Mouse (Mus musculus) T-helper 17 cell (primary cell): Measurements from ENCODE around the gene Zfp654.

Experiments used
- in situ Hi-C, 2 experiments: fragments of 300-600 bp; cut with MboI, MseI; formaldehyde crosslinking; loops; 1 replicate in 1 of 2; 2 replicates in 1 of 2; pipeline ENCODE4 v1.15.1; 2025; ENCODE audit warnings: high pct_unique_total_duplicates in 2 of 2

Gene Zfp654

DNA sequence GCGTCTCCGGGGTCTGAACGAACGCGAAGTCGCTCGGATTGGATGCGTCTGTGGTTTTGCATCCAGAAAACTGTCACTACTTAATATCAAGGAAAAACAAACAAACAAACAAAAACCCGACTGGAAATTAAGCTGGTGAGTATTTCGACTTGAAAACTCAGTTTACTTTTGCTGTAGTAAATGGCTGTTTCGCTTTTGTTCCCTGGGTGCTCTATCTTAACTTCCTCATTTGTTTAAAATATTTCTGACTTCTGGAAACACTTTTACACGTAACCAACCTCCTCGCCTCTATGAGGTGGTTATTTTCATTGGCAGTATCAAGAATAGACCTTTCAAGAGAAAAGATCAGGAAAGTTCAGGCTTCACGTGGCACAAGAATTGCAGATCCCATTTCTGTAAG is 1.4 kb upstream of the Zfp654 start:
- in situ Hi-C loops, result no loop called here

DNA sequence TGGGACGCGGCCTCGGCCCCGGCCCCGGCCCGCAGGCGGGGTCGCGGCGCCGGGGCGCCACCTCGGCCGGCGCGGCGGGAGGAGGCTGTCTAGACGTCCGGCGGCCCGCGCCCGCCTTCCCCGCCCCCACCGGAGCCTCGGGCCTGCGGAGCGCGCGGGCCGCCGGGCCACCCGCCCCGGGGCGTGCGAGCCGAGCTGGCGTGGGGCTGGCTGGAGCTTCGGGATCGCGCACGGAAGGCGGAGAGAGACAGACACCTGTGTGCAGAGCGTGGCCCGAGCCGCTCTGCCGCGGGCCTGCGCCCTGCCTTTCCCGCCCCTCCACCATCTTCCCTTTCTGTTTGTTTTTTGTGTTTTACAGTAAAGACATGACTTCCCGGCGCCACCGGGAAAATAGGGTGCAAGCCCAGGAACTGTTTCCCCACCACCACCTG is 1.0 kb upstream of the Zfp654 start:
- in situ Hi-C loops, result no loop called here

DNA sequence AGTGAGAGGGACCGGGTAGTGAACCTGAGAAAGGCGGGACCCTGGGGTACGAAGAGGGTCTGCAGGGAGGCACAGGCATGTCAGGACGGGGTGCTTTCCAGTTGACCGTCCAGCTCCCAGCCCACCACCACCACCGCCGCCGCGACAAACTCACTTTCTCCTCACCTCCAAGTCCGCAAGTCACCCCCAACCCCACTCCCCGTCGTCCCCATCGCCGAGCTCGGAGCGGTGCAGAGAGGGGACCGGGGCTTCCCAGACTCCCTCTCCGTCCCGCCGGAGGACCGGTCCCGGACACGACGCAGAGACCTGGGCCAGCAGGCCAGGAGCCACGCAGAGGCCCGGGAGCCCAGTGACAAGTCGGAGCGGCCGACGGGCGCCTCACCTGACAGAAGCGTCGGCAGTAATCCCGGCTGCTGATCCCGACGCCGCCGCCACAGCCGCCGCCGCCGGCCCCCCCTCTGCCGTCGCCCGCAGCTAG is 328 bp downstream of the Zfp654 start:
- in situ Hi-C loops, result no loop called here

DNA sequence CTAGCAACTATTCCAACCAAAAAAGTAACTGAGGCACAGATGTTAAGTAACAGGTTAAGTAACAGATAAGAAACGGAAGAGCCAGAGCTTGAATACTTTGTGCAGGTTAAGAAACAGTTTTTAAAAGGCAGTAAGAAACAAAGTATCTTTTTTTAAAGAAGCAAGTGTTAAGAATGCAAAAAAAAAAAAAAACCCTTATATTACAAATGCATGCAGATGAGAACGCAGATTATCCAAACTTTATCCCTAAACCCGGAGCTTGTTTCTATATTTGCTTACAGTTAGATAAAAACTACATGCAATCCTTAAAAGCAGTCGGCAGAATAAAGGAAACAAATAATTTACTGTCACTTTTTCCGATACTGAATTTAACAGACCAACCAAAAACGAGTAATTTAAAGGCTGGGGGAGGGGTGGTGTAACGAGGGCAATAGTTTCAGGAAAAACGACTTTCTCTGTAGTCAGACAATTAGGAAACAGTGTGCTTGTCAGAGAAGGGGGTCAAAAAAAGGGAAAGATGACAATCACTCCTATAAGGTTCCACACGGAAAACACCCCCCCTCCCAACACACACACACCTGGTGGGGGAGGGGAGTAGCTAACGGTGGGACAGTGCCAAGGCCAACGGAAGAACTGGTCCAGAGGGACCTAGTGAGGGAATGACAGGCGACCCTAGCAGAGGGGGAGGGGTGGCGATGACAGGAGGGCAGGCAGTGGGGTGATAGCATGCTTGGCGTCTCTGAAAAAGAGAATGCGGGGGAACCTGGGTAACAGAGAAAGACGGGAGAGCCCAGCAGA is 966 bp downstream of the Zfp654 start:
- in situ Hi-C loops, result no loop called here

DNA sequence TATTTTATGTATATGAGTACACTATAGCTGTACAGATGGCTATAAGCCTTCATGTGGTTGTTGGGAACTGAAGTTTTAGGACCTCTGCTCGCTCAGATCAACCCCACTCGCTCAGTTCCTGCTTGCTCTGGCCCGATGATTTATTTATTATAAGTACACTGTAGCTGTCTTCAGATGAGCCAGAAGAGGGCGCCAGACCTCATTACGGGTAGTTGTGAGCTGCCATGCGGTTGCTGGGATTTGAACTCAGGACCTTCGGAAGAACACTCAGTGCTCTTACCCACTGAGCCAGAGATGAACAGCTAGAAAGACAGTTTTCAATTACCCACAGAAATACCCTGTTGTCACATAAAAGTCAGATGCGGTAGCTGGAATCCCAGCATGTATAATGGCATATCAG is 5.5 kb downstream of the Zfp654 start:
- in situ Hi-C loops, result no loop called here

DNA sequence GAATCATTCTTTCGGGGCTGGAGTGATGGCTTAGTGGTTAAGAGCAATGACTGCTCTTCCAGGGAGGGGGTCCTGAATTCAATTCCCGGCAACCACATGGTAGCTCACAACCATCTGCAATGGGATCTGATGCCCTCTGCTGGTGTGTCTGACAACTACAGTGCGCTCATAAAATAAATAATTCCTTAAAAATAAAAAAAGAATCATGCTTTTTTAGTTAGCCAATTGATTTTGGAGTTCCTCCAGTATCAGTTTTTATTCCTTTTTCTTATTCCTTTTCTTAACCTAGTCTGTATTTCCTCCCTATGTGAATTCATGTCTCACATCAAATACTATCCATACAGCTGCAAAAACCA is 9.1 kb downstream of the Zfp654 start:
- in situ Hi-C loops, result no loop called here

DNA sequence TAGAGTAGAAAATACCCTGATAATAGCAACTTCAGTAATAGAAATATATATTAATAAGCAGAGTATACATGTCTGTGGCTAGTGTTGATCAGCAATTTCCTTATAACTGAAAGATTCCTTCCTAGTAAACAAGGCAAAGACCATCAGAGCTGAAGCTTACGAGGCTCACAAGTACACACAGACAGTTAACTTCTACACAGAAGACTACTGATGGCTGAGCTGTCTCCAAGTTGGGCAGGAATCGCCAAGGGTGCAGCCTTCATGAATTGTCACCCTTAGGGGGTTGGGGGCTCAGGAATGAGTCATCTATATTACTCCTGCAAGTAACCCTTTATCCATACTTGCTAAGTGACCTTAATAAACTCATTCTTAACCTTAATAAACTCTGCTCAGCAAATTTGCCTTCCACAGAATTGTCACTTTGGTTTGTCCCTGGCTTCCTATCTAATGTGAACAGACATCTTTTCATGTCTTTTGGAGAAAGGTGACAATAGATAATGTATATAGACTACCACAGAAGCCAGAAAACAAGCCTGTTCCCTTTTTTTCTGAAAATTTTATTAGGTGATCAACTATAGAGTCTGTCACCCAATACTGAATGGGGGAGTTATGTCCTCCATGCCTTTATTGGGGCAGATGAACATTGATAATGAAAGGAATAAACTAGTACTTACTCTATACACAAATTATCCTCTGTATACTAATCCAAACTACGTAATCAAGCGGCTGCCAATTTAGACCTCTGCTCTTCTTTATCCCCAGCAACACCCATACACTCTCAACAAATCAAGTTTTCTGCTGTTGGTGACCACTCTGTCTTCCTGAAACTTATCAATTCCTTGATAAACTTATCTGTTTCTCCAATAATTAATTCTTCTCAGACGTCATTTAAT is 9.7 kb downstream of the Zfp654 start:
- in situ Hi-C loops, result no loop called here

DNA sequence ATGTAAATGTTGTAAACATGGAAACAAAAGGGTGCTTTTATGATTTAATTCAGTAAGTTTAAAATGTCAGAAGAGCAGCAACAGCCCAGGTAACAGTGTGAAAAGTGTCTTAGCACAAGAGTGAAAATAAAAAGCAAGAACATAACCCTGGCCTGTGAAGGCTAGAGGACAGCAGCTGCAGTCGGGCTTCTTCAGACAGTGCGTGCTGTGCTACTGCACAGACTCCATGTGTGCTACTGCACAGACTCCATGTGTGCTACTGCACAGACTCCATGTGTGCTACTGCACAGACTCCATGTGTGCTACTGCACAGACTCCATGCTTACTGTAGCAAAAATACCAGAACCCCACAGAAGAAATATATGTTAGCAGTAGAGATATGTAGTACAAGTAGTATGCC is 14.7 kb downstream of the Zfp654 start:
- in situ Hi-C loops, result no loop called here

DNA sequence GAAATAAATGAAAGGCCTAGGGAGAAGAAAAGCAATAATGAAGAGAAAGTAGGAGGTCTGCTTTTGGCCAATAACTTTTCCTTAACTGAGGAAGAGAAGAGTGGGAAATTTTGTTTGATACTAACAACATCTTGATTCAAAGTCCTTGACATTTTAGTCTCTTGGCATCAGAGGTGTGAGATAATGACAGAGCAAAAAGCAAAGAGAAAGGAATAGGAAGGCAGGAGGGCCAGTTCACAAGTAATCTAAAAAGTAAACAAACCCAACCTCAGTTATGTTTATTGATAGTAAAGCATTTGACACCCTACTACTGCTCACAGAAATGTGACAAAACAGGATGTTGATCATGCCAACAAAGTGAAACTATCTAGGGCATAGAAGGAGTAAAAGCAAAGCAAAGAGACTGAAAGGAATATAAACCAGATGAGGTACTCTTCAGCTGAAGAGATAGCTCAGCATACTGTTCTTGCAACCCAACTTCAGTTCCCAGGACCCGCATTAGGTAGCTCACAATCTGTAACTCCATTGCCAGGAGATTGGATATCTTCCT is 15.4 kb downstream of the Zfp654 start:
- in situ Hi-C loops, result no loop called here

DNA sequence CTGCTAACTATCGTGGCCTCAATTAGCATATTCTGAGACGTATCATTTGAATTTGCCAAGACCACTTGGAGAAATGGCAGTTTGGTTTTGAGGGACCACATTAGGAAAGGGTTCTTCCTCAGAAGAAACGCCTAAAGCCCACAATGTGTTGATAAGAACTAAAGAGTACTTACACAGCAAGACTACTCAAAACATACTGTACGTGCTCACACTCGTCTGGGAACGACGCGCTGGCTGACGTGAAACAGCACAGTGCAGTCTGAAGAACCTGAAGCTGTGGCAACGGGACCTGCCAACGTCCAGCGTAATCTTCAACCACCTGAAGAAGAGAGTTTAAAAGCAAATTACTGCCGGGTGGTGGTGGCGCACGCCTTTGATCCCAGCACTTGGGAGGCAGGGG is 21.2 kb downstream of the Zfp654 start:
- in situ Hi-C loops, result no loop called here

DNA sequence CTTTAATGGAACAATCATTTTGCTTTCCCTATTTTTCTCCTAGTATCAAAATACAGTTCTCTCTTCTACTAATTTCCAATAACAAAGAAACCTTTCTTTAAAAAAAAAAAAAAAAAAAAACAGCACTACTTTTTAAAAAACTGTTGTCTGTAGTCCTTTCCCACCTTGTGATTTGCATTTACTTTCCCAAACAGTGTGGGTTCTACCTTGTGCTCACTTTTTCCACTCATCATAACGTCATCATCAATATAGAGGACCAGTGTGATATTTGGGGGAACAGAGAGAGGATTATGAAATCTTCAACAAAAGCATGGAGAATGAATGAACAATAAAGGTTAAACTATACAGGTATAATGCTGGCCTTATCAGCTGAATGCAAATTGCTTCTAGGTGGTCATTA is 27.0 kb downstream of the Zfp654 start:
- in situ Hi-C loops, result no loop called here

DNA sequence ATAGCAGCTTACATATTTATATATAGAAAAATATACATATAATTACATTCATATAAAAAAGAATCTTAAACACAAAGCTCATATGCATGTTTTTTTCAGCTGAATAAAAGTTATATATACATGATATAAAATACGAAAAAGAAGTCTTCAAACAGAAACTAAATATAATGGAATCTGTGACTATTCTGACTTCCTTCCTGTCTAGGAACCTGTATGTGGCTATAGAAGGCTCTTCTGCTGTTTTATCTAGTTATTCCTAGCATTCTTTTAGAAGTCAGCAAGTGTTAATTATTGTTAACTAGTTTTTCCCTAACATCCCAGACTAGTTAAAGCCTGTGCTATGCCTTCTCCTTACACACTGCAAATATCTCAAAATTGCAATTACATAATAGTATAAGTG is 27.6 kb downstream of the Zfp654 start:
- in situ Hi-C loops, result no loop called here

DNA sequence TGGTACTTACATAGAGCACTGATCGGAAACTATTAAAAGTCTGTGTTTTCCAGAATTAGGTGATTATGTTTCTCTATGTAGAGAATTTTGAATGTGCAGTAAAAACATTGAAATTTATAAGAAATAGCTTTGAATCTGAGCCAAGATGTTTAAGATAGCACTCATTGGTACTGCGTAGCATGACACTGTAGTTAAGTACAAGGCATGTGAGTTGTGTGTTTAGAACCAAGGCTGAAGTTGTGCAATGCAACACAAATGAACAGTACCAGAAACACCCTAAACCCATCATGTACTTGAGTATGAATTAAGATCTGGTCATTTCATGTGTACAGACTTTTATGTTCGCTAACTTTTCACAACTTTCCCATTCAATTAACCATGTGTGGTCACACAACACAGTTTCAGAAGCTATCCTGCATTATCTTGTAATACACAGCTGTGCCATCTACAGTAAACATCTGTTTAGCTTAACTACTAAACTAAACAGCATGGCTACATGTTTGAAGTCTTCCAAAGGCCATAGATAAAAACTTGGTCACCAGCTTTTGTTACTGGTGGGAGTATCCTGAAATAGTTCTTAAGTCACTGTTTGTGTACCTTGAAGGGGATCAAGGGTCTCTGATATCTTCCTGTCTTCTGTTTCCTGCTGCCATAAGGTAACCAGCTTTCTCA is 34.2 kb downstream of the Zfp654 start:
- in situ Hi-C loops, result loop anchor here in 1 of 2 experiments (5.0 kb wide), 1 partner anchor 35 kb away; no protein-coding TSS in a partner anchor

DNA sequence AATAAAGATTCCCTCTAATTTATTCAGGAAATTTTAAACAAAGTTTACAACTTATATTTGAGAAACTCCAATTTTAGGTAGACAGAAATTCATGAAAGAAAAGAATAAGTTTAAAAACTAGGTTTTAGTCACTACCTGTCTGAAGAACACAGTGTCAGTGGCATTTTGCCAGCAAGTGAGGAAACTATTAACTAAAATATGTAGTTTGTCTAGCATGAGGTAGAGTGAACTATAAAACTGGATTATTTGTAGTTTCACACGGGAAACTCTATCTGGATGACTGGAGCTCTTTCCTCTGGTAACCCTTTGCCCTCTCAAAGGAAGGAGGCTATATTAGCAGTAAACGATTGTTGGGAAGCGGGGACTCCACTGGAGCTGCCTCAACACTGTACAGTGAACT is 48.4 kb downstream of the Zfp654 start:
- in situ Hi-C loops, result no loop called here

DNA sequence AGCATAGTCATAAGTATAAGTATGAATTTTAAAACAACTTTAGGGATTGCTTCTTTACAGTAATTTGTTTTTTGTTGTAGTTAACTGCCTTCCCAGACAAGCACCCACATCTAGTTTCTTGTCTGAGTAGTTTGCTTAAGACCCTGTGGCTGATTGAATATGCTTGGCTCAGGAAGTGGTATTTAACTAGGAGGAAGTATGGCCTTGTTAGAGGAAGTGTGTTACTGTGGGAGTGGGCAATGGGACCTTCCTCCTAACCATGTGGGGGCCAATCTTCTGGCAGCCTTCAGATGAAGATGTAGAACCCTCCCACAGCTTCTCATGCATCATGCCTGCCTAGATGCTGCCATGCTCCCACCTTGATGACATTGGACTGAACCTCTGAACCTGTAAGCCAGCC is 49.8 kb downstream of the Zfp654 start:
- in situ Hi-C loops, result no loop called here

DNA sequence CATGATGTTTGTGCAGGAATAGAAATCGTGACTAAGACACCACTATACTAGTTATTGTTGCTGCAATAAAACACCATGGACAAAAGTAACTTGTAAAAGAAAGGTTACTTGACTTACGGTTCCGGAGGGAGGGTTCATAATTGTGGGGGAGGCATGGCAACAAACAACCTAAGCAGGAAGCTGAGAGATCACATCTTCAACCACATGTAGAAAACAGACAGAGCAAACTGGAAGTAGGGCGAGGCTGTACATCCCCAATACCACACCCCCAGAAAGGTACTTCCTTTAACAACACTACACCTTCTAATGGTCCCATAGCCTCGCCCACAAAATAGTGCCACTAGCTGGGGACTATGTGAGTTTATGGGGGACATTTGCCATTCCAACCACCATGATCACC is 51.1 kb downstream of the Zfp654 start:
- in situ Hi-C loops, result no loop called here

DNA sequence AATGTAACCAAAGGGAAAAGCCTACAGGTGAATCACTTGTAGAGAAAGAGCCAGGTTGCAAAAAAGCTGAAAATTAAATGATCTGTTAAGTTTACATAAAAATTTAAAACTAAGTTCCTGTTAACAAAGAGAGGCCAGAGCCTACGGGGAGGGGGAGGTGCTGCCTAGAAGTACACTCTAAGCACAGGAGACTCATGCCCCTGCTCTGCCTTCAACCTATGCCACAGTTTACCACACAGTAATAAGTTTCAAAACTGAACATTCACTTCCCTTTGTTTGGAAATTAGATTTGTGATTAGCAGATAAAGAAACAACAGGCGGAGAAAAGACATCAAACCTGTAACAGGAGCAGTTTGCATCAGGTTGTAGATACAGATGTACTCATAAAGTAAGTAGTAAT is 56.6 kb downstream of the Zfp654 start:
- in situ Hi-C loops, result no loop called here

DNA sequence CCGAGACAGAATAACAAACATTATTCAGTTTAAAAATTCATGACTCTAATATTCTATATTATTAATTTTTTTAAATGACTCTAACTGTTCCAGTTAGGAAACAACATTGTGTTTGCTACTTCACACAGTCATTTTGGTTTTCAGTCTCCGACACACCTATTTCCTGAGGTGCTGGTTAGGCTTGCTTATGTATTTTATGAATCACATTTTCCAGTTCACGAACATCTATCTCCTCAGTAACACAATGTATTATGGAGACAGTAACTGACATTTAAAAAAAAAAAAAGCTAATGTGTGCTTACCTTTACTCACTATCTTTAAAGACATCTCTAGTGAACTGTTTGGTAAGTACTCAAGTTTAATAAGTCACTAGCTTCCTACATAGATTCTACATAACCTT is 61.7 kb downstream of the Zfp654 start:
- in situ Hi-C loops, result no loop called here

DNA sequence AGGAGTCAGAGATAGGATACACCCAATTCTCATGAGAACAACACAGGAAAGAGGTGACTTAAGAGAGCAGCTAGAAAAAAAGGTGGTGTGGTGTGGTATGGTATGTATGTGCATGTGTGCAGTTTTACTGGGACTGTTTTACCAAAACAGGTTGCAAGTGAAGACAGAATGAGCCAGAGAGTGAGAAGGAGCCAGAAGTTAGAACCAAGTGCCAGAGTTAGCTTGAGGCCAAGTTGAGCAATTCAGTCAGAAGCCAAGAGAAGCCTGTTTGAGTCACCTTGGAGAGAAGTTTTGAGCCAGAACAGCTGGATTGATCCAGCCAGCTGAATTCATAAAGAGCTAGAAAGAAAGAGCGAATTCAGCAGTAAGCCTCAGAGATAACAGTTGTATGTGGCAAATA is 75.9 kb downstream of the Zfp654 start:
- in situ Hi-C loops, result no loop called here

DNA sequence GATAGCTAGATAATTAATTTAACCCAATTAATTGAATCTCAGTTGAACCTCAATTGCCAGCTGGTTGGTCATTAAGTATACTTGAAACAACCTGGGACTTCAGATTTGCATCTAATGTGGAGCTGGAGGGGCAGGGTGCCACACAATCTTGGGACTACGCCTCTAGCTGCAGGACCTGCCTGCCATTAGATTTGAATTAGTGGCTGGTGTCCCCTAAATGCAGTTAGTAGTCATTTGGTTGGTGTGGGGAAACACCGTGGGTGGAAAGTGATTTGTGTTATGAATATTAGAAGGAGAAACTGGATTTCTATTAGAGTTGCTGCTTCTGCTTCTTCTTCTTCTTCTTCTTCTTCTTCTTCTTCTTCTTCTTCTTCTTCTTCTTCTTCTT is 80.0 kb downstream of the Zfp654 start:
- in situ Hi-C loops, result no loop called here

DNA sequence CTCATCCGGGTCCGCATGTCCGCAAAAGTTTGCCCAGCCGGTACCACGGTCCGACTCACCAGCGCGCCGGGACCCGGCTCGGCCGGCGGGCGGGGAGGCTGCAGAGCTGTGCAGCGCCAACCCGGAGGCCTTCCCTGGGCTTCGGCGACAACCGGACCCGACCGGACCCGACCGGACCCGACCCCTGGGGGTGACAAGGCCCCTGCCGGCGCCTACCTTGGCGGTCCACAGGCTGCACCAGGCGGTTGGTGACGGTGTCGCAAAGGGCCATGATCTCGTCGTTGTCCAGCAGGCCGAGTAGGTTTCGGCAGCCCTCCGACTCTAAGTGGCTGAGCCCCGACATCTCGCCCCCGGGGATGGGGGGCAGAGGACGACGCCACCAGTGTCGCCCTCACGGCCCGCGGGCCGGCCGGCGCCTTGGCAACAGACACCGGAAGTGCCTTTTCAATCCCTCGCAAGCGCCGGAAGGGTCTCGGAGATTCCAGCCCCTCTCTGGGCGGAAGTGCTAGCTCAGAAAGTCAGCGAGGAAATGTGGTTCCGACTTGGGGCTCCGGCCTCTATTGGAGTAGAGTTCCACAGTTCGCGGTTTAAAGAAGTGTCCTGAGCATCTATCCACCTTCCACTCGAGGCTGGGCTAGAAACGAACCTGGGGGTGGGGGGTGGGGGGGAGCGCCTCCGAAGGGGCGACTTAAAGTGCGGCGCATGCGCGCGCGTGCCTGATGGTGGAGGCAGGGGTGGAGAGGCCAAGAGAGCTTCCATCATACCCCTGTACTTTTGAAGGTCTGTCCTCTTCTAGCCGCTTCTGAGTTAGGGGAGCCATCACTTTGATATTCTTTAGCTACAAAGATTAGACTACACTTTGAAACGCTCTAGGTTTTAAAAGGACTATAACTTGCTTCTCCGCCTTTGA is 80.7 kb downstream of the Zfp654 start, which contains the start of gene 4930453N24Rik:
Gene 4930453N24Rik, minus strand, starts transcription at position 641 of the 910 bp plus-strand sequence.
- in situ Hi-C loops, result no loop called here
